Mouse (Mus musculus) lung, adult 2 months (tissue): ENCODE results near the gene Fnbp1. TPM values are rescaled to one million over a fixed set of nuclear protein-coding genes. Genes with fewer than 3 reads are reported as not detected.

Source experiments
- DNase-seq: peaks from one replicate; pipeline ENCODE4 v3.0.0; 2022
- H3K4me1 ChIP-seq: fragments of 200-500 bp; 2 replicates; pipeline ENCODE4 v1.6.1; 2011; ENCODE audit warnings: low read length; ENCODE audit not compliant: control insufficient read depth, insufficient read depth
- H3K4me3 ChIP-seq: fragments of 200-500 bp; replicated peaks from 2 replicates; pipeline ENCODE3; 2011; ENCODE audit warnings: low read depth, mild to moderate bottlenecking, control low read depth, low read length; ENCODE audit errors: extremely low read depth
- CTCF ChIP-seq: fragments of 200-500 bp; IDR thresholded peaks from 2 replicates; pipeline ENCODE4 v1.5.1; 2011; ENCODE audit warnings: mild to moderate bottlenecking, low read length, control low read depth; ENCODE audit not compliant: insufficient read depth
- POLR2A ChIP-seq: fragments of 200-500 bp; IDR thresholded peaks from 2 replicates; pipeline ENCODE4 v1.6.1; 2011; ENCODE audit warnings: low read depth, mild to moderate bottlenecking, control low read depth, low read length, borderline replicate concordance; ENCODE audit errors: extremely low read depth
- WGBS: fragments of 180-500 bp; shearing (Covaris S2); methylation state at CpG from one replicate; pipeline ENCODE4 v1.1.7; 2018; 5-methylcytosine and 5-hydroxymethylcytosine counted together
- polyA plus RNA-seq: library from polyadenylated mRNA; depleted of rRNA; stranded (reverse); fragments of >200 nt; gene quantifications from 2 replicates; pipeline ENCODE4 v1.2.3, GENCODE M21; 2012

Gene Fnbp1
- polyA plus RNA-seq, 1 experiment: 47.4 TPM

DNA sequence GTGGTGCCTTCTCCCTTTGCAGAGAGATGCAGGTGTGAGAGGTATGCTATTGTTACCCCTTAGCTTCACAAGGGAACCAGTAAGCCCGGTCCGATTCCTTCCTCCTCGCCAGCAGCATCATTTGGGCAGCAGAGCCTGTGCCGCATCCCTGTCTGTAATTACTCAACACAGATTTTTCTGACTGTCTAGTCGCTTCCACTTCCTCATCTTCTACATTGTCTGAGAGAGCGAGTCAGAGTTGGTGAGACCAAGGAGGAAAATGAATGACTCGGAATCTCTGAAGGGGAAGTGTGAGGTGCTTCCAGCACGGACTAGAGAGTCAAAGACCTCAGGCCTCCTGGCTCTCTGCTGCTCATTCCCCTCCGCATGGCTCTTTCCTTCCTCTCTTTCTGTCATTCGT is 89.4 kb downstream of the Fnbp1 start:
- Histone ChIP-seq H3K4me3 (no peak overlapping the region), H3K4me1 (no peaks in the 10 kb centered on the region)
- no peak for DNase-seq
- 81% methylated on average over 10 of the region's 10 CpGs for WGBS
- TF ChIP-seq POLR2A: no peak

DNA sequence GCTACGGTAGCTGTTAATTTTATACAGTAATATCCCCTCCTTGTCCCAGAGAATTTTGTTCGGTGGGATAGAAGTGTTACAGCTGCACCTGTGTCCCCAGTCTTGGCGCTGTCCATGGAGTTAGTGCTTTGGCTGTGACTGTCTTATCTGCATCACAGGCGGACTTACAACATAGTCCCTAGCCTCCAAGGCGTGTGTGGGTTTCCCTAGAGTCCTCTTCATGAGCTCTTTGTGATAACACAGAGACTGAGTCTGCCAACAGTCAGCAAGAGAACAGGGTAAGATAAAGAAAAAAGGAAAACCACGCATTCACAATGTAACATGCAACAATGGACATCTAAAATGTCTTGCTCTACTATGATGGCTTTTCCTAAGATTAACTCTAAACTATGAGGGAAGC is 93.8 kb downstream of the Fnbp1 start:
- TF ChIP-seq POLR2A (no peak), CTCF (no peak)
- Histone ChIP-seq H3K4me1 (no peaks in the 10 kb centered on the region), H3K4me3 (no peak overlapping the region)
- WGBS: 87% methylated on average over 6 of the region's 6 CpGs
- no peak for DNase-seq

DNA sequence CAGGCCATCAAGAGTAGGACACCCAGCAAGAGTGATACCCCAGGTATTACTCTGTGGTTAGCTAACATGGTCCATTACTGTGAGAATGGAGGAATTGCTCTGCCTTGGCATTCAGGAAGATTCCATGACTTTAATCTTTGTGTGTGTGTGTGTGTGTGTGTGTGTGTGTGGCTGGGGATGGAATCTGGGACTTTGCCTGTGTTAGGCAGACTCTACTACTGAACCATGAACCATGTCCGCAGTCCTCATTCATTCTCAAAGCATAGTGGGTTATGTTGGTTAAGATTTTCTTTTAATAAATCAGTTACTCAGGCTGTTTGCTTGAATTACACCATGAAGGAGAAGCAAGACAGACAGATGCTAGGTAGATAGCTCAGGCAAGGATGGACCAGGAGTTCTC is 98.0 kb downstream of the Fnbp1 start:
- no peak for DNase-seq
- no peak for TF ChIP-seq CTCF
- no peak for TF ChIP-seq POLR2A
- Histone ChIP-seq H3K4me1 (no peaks in the 10 kb centered on the region), H3K4me3 (no peak overlapping the region)
- 100% methylated on average over 1 of the region's 1 CpGs for WGBS

DNA sequence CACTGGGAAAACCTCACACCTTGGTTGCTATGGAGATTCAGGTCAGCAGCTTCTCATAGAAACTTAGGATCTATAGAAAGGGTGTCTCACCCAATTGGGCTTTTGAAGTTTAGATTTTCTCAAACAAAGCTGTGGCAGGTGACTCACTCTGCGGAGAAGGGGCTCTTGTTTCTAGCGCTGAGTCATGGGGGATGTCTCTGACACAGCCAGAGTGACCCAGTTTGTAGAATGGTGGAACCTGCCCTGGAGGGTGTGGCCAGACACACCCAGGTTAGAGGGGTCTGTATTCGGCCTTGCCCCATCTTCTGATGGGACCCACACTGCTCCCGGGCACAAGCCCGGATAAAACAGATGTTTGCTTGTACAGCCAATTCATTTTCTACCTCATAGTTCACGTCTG is 98.9 kb downstream of the Fnbp1 start:
- Histone ChIP-seq H3K4me1 (no peaks in the 10 kb centered on the region), H3K4me3 (no peak overlapping the region)
- no peak for TF ChIP-seq CTCF
- no peak for TF ChIP-seq POLR2A
- 79% methylated on average over 6 of the region's 6 CpGs for WGBS
- DNase-seq: no peak

DNA sequence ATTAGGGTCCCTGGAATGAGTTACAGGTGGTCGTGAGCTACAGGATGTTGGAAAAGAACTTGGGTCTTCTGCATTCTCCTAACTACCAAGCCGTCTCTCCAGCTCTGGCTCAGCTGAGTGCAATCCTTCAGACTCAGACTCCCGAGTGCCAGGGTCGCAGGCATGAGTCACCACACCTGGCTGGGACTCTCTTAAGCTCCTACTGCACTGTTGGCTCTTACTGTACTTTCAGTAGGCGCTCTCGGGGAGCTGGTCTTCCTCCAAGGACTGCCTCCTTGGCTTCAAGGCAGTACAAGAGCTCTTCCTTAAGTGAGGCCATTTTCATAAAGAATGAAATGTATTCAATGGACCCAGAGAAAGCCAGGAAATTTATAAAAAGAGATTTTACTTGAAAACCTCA is 100.4 kb downstream of the Fnbp1 start:
- DNase-seq: no peak
- H3K4me1 ChIP-seq: no peaks in the 10 kb centered on the region
- no peak overlapping the region for H3K4me3 ChIP-seq
- no peak for TF ChIP-seq POLR2A
- TF ChIP-seq CTCF: no peak
- 70% methylated on average over 6 of the region's 6 CpGs for WGBS

DNA sequence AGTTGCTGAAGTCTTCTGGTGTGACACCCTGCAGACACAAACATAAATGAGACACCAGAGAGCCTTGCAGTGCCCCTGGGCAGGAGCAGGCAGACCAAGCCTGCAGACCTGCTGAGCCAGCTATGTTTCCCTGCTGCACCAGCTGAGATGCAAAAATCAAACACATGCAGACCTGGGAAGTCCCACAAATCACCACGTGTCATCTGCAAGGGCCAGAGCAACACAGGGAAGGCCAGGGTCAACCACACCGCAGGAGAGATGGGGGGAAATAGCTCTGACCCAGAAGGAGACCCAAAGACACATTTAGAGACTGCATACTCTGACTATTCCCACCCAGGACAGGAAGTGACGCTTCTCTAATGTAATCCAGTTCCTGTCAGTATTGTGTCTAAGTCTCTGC is 101.3 kb downstream of the Fnbp1 start:
- TF ChIP-seq CTCF (no peak), POLR2A (no peak)
- no peak for DNase-seq
- 76% methylated on average over 3 of the region's 3 CpGs for WGBS
- no peaks in the 10 kb centered on the region for H3K4me1 ChIP-seq
- no peak overlapping the region for H3K4me3 ChIP-seq

DNA sequence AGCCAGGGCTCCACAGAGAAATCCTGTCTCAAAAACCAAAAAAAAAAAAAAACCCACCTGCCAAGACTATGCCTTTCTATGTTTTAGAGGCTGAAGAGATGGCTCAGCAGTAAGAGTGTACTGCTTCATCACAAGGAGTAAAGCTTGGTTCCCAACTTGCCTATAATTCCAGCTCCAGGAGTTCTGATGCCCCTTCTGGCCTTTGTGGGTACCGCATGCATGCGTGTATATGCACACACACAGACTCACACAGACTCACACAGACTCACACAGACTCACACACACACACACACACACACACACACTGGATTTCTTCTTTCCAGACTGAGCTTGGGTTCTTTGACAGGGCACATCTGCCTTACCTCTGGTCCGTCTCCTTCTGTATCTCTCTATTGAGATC is 101.8 kb downstream of the Fnbp1 start:
- DNase-seq: no peak
- 98% methylated on average over 3 of the region's 3 CpGs for WGBS

DNA sequence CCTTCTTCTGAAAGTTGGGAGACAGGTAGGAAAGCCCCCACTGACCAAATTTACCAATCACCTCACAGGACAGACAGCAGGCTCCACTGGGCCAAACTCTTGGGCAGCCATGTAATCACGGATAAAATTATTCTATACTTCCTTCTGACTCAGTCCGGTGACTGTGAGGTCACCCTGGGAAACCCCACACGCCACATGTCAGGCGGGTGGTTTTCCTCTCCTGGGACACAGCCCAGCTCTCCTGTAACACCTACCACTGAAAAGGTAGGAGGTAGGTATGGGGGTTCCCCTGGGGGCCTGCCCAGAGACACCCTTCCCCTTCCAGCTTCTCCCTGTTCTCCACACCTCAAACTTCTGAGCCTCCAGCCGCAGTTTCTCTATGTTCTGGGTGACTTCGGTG is 105.0 kb downstream of the Fnbp1 start:
- no peak for DNase-seq
- Histone ChIP-seq H3K4me3 (no peak overlapping the region), H3K4me1 (no peaks in the 10 kb centered on the region)
- TF ChIP-seq CTCF (no peak), POLR2A (no peak)
- 87% methylated on average over 6 of the region's 6 CpGs for WGBS

More for the DNA sequence above, 101.8 kb downstream of the Fnbp1 start:
- Histone ChIP-seq H3K4me3 (no peak overlapping the region), H3K4me1 (no peaks in the 10 kb centered on the region)
- TF ChIP-seq POLR2A (no peak), CTCF (no peak)

DNA sequence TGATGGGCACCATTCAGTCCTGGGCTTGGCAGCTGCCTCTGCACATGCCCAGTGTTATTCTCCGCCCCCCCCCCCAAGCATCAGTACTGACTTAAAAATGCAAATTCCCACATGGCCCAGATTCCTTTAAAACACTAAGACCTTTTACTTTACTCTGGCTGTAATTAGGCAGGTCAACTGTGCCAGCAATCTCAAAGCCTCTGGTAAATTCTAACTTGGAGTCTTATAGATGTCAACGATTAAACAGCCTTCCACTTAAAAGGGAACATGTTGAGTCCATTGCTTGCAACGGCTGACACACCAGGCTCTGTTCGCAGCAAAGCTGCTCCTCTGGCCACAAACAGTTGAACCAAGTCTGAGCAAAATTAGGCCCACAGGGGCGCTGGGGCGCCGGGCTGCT is 109.8 kb downstream of the Fnbp1 start:
- WGBS: 89% methylated on average over 7 of the region's 7 CpGs
- TF ChIP-seq CTCF (no peak), POLR2A (no peak)
- H3K4me1 ChIP-seq: no peaks in the 10 kb centered on the region
- no peak overlapping the region for H3K4me3 ChIP-seq
- DNase-seq: no peak

DNA sequence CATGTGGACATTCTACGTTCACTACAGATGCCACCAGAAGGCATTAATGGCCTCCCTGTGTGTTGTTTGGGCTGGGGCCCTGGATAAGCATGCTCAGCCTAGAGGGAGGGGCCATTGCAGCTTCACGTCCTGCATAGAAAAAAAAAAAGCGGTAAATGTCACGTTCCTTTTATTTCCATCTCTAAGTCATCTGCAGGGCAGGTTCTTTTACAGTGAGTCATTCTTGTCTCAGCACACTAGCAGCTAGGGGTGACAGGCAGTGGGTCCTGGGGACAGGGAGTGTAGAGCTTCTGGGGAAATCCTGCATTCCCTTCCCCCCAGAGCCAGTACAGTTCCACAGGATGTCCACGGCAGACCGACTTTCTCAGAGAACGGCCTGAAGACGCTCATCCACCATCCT is 115.2 kb downstream of the Fnbp1 start:
- WGBS: 53% methylated on average over 8 of the region's 8 CpGs
- no peaks in the 10 kb centered on the region for H3K4me1 ChIP-seq
- no peak for DNase-seq
- H3K4me3 ChIP-seq: no peak overlapping the region
- TF ChIP-seq POLR2A: no peak
- no peak for TF ChIP-seq CTCF

DNA sequence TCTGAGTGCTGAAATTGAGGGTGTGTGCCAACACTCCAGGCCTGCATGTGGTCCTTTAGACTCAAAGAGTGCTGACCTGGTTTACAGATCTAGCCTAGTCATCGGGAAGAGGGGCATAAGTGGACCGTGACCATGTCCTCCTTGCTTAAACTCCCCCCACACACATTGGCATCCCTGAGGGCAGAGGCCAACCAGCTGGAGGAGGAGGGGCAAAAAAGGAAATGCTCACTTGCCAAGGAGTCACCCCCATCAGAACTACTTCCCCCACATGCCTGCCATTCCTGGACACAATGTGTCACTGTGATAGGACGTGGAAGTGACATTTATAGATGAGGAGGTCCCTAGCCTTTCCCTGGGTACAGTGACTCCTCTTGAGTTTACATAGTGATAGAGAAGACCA is 116.3 kb downstream of the Fnbp1 start:
- WGBS: 56% methylated on average over 3 of the region's 3 CpGs
- no peak for TF ChIP-seq CTCF
- TF ChIP-seq POLR2A: no peak
- H3K4me3 ChIP-seq: no peak overlapping the region
- no peaks in the 10 kb centered on the region for H3K4me1 ChIP-seq
- DNase-seq: no peak
